Mouse (Mus musculus): ENCODE measurements around the gene Lman2l.

GRCm38 (mm10) chr1:36478343-36478795 lies 33.3 kb upstream of the Lman2l start:
- no peak for TF ChIP-seq POLR2A (IDR thresholded peaks at IDR 0.05; ENCODE audit: borderline replicate concordance, control insufficient read depth, low read depth, low read length)
- TF ChIP-seq CTCF (IDR thresholded peaks at IDR 0.05; ENCODE audit: control insufficient read depth, insufficient read depth, low read length): no peak
